Mouse (Mus musculus) erythroblast, embryonic 14.5 days (primary cell): ENCODE results near the gene Ldha.

Source experiments
- GATA1 ChIP-seq: IDR thresholded peaks from 2 replicates; pipeline ENCODE4 v1.6.1; 2012; ENCODE audit warnings: low read length, inconsistent platforms, mixed read lengths
- TAL1 ChIP-seq: IDR thresholded peaks from 3 replicates; pipeline ENCODE4 v1.6.1; 2012; ENCODE audit warnings: low read length, inconsistent platforms, mixed read lengths

DNA sequence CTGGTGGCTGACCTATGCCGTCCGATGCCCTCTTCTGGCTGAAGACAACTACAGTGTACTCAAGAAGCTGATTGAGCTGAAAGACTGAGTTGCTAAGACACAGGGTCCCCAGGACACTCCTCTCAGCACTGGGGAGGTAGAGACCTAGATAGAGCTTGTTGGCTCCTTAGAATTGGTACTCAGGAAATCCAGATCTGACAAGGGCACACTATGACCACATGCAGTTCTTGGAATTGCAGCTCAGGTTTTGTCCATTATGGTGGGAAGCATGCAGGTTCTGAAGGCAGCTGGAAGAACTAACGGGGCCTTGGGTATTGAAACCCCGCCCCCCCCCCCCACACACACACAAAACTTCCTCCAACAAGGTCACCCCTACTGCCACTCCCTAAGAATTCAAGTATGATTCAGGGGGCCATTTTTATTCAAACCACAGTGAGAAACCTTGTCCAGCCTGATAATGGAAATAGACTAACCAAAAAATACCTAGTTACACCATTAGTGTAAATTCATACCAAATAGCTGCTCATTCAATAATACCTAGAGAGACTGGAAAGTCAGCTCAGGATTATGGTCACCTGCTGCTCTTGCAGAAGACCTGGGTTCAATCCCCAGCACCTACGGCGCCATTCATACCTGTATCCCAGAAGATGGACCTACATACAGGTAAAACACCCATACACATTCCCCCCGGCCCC is 14.7 kb downstream of the Ldha start:
- no peak for TF ChIP-seq GATA1
- TF ChIP-seq TAL1 = no peak
